Mouse (Mus musculus) left cerebral cortex, postnatal 14 days (tissue): ENCODE measurements around the gene Arl15. TPM values are rescaled to one million over a fixed set of nuclear protein-coding genes. Genes with fewer than 3 reads are reported as not detected.

Experiments used
- DNase-seq, 2 experiments: peaks; one replicate each; pipeline ENCODE4 v3.0.0; 2021 to 2022; ENCODE audit warnings: low spot score in 2 of 2, mixed read lengths in 1 of 2
- intact Hi-C: fragments of 180-260 bp; cut with DNase I; formaldehyde crosslinking; loops from one replicate; pipeline ENCODE4 v1.15.1; 2025
- total RNA-seq, 2 experiments: library from RNA; stranded (reverse); gene quantifications; 2 replicates each; pipeline ENCODE4 v1.2.3; 2021

Gene Arl15
- total RNA-seq, 2 experiments from 2014 or later: 40.5 to 41.8 TPM

DNA sequence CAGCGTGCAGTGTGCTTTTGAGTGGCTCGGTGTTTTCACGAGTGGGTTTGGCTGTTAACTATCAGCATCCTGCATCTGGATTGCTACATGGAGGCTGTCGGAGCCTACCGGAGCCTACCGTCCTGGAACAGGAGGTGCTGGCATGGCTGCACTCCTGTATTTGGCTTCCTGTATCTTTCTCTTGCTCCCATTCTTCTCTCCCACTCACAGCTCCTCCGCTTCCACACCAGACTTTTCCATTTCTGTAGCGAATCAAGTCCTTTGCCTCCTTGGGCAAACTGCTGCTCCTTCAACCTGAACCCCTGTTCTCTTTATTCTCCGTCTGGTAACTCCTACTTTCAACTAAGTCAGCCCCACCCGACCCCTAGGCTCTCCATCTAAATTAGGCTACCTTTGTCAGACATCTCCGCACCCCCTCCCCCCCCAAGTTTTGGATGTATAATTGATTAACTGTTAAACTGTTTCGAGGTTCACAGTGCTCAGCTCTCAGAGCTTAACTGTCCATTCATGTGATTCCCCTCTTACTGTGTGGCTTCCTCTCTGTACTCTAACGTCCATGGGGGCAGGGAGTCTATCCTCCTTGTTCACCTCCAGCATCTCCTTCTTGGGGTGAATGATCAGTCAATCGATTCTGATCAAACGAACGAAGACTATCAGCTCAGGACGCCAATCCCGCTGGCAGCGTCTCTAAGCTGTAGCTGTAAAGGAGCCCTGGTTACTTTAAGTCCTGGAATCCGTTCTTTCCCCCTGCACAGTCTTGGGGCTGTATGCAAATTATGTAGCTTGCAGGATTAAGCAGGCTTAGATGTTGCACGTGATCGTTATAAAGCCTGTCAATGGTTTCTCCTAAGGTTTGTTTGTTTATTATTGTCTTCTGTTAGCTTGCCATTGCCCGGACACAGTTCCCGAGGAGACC is 95.1 kb downstream of the Arl15 start:
- intact Hi-C loops: loop anchor here (10.0 kb wide), 1 partner anchor 185 kb away; no protein-coding TSS in a partner anchor
- DNase-seq: no peak

DNA sequence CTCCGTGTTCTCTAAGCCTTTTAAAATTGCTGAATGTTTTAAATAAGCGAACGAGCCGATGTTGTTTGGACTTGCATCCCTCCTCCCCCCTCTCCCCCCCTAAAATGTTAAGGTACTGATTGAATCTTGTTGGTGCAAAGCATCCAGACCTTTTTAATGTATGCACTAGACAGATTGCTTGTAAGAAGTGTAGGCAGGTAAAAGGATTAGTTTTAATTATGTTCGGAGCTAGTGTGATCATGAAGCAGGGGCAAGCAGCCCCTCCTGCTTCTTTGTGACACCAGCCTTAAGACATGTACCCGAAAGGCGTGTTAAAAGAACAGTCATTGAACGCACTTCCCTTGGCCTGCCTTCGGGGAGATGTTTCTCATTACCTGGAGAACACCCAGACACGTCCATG is 102.4 kb downstream of the Arl15 start:
- intact Hi-C loops: no loop called here
- no peak for DNase-seq

DNA sequence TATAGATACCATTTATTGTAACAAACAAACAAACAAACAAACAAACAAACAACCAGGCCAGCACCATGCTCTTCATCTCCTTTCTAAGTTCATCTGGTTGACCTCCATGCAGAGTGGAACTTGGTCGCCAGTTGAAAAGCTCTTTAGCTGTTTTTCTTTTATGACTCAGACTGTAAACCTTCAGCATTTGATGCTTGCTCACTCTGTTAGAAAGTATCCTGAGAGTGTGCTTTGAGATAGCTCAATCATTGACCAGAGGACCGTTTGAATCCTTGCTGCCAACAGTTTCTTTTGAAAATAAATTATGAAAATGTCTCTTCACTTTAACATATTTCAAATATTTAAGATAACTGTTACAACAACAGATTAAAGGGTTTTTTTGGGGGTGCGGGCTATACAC is 103.2 kb downstream of the Arl15 start:
- no peak for DNase-seq
- intact Hi-C loops: no loop called here

DNA sequence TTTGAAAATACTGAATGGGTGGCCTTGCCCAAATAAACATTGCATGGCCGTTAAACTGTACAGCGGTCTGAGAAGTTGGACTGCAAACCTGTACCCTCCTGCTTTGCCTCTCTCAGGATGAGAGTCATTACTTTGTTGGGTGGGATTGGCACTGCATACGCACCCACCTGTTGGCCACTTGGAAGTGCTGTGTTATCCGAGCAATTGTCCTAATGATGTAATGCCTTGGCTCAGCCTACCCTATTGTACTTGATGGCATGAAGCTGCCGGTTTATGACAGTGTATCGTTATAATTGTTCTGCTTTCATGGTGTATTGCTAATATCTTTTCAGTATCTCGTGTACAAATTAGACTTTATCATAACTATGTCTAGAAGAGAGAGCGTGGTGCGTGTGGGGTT is 103.6 kb downstream of the Arl15 start:
- intact Hi-C loops: no loop called here
- no peak for DNase-seq

DNA sequence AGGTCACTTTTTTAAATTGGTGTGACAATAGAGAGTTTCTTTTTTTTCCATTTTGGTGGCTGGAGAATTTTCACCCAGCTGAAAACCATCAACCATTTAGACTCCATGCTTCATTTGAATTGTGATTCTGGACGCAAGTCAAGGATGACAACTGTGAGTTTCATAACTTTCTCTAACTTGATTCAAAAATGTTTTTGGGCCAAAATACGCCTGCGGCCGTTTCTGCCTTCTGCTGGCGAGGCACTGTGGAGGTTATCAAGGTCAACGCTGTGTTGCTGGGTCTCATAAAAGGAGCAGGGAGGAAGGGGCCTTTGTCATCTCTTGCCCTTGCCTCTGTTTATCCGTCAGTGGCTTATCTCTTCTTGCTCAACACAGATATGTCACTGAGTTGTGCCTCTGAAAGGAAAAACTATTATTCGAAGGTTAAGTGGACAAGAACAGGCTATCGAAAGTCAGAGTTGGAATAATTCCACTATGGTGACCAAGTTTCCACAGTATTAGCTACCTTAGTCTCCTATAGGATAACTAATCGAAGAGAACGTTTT is 106.8 kb downstream of the Arl15 start:
- no peak for DNase-seq
- intact Hi-C loops: no loop called here

DNA sequence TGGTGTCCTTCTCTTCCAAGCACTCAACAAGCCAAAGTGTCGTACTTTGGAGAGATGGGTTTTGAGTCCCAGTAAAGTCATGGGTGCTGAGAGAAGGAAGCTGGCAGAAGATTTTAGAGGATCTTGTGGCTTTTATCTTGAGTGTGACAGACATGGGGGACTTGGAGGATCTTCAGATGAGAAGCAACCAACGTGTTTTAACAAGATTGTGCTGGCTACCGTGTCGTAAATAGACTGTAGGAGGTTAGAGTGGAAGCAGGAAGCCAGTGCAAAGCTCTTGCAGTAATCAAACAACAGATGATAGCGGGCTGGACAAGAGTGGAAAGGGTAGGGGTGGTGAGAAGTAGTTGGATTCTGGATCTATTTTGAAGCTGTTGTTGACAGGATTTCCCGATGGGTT is 109.0 kb downstream of the Arl15 start:
- DNase-seq: no peak
- intact Hi-C loops: no loop called here

DNA sequence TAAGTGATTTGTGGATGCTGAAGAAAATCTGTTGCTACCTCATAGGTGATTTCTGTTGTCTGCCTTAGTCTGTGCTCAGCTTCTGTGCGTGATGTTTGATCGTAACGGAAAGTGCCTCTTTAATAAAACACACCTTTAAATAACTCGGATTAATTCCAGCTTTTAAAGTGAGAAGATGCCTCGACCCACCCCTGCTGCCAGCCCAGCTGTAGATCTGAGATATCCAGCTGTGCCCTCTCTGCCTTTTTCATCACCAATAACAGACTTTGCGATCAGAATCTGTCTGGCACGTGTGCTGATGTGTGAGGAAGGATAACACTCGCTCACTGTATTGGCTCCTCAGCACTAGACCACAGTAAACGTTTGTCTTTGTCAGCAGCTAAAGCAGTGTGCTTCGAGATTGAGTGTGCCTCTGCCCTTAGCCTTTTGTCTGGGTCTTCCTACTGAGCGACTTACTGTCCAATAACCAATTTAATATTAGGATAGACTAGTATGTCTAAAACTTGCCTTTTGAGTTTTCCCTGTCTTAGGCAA is 117.7 kb downstream of the Arl15 start:
- no peak for DNase-seq
- intact Hi-C loops: no loop called here

DNA sequence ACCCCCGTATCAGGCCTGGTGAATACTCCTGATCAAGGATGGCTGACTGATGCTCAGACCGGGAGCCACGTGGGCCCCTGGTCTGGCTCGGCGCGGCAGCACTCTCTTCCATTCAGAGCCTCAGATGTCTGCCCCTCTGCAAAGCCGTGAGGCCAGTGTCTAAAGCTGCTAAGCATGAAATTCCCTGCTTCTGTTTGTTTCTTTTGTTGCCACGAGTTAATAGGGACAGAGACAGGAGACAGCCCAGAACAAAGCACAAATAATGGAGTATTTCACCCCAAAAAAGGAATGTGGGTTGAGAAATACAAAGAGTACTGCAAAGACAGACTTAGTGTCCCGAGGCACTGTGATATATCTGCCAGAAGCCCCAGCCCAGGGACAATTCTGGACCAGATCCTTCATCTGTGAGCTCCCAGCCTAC is 120.3 kb downstream of the Arl15 start:
- DNase-seq: no peak

DNA sequence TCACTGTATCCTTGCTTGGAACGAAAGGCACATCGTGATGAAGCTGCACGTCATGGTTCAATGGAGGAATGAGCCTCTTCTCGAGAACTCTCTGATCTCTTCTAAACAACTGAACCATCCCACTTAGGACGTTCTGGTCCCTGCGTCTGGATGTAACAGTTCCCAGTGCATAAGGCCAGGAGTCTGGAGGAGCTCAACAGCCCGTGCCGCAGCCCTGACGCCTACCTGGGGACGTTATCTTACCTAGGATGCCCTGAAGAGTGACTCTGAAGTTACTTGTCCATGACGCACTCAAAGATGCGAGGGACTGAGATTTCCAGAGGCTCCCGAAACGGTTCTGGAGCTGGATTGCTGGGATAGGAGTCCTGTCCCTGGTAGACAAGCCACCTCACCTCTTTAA is 121.4 kb downstream of the Arl15 start:
- intact Hi-C loops: no loop called here
- no peak for DNase-seq

More for the DNA sequence above, 120.3 kb downstream of the Arl15 start:
- intact Hi-C loops: no loop called here

DNA sequence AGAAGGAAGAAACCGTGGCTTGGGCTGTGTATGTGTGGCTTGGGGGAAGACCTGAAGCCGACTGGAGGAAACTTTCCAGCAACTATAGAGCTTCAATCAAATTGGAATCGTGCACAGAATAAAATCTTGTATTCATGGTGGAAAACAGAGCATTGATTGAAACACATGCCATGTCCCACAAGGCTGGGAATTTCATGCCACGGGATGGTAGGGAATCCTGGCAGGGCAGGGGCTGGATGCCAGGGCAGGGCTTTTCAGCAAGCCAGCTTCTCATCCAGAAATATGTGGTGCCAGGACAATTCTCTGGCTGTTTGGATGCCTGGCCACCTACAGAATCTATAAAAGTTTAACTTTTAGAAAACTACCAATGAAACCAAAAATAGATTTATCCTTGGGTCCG is 122.5 kb downstream of the Arl15 start:
- DNase-seq: no peak

DNA sequence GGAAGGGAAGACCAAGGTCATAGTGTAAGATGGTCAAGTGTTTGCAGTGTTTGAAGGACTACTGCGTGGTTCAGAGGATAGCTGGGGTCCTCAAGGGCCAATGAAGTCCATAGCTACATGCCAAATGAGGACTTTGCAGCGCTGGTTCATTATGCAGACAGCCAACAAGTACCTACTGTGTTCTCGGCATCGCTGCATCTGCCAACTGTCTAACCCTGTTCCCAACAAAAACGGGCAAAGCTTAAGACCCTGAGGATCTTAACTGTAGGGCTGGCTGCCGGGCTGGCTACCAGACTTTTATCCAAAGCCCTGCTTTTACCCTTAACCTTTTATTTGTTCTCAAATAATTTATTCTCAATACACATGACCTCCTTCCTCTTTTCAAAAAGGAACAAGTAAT is 123.1 kb downstream of the Arl15 start:
- no peak for DNase-seq
- intact Hi-C loops: no loop called here

More for the DNA sequence above, 122.5 kb downstream of the Arl15 start:
- intact Hi-C loops: no loop called here

DNA sequence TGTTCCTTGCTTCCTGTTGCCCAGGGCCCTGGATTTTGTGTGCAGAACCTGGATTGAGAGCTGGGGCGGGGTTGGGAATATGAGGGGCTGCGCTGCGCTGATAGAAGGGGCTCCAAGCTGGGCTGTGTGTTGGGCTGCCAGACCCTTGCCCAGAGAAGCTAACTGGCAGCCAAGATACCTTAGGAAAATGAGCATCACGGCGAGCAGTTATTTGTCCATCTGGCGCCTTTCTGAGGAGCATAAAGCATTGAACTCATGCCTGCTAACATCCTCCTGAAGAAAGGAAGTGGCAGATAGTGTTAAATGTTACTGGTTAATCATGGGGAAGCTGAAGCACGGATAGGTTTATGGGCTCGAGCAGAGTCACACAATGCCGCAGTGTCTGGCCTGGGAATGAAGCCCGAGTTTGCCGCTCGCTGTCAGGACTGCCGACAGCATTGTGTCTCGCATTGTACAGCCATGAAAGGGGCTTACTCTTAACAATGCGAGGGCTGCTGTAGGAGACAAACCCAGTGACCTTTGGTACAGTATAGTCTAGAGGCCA is 123.6 kb downstream of the Arl15 start:
- intact Hi-C loops: no loop called here
- DNase-seq: no peak

DNA sequence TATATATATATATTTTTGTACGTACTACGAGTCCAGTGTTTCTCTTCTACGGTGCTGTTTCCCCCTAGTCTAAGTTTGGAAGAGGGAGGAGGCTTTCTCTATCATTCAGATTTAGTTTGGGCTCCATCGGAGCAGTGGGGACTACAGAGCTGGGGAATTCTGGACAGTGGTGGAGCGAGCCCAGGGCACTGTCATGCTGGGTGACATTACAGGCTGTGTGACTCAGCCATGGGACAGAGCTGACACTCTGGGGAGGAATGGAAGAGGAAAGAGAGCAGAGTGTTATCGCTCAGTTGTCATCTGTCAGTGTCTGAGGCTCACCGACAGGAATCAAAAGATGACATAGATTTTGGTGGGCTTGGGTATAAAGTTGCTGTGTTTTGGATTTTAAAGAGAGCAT is 124.4 kb downstream of the Arl15 start:
- DNase-seq: no peak
- intact Hi-C loops: no loop called here

DNA sequence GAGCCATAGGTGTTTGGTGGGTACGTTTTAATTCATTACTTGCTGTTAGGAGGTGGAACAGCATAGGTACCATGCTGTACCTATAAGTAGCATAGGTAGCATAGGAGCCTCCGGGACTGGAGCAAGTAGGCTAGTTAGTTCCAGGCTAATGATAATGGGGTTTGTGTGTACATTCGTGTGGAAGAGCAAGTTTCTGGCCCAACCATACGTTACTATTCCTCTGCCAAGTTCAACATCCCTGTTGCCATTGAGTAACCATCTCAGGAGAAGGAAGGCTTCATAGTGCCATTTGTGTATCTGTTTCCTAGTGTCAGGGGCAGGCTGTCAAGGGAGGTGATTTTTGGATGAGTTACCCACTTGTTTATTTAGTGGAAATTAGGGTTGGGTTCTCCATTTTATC is 141.4 kb downstream of the Arl15 start:
- DNase-seq: no peak
- intact Hi-C loops: no loop called here

DNA sequence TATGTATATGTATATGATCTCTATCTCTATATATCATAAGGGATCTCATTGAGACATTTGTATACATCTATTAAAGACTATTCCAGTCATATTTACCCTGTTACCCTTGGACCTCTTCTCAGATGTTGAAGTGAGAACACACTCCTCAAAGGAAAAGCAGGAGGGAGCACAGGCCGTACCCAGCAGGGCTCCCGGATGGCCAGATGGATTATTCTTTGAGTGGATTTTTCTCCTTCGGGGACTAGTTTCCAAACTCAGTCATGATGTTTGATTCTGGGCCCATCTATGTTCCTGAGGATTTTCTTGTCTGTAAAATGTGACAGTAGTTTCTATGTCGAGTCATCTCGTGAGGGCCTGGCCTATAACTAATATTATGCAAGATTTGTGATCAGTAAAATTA is 142.9 kb downstream of the Arl15 start:
- intact Hi-C loops: no loop called here
- DNase-seq: no peak

DNA sequence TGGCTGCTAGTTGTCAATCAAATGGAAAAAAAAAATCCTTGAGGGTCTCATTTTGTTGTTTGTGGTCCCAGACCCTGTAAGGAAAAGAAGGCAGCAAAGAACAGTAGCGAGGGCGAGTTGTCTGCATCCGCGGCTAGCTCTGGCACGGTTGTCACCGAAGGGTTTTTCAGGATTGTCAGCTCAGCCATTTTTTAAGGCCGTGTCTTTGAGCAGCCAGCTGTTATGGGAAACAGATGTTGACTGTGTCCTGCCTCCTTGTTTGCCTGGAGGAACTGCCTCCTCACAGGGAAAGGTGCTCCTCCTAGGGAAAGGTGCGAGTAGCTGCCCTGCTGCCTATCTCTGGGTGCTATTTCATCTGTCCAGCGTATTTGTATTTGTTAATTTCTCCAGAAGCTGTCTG is 144.3 kb downstream of the Arl15 start:
- DNase-seq: no peak
- intact Hi-C loops: no loop called here

DNA sequence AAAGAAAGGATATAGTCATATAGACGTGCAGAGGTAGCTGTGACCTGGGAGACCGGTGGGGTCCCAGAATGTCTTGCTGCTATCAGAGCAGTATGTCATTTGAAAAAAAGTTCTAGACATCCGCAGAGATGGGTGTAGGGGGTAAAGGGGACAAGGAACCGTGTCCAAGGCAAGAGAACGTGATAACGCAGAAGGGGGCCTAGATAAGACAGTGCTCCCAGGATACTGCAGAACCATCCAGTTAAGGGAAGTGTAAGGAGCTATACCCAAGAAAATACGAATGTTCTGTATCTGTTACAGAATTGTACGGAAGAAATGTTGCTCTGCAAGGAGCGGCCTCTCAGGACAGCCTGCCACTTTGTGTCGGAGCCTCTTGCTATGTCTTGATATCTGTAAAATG is 144.8 kb downstream of the Arl15 start:
- intact Hi-C loops: no loop called here
- DNase-seq: no peak

DNA sequence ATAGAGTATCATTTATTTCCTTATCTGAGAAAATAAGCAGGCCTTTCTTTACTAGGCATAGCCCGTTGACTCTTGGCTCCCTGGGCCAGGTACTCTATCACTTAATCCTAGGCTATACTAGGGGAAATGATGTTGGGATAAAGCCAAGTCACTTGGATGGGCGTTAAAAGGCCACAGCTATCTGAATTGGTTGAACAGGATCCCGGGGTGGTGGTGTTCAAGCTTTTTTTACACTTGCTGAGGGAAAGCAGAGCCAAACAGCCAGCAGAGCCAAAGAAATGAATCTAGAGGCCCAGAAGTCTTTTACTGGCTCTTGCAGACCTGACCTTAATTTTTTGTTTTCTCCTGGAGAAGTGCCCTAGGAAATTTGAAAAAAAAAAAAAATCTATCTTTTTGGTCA is 145.4 kb downstream of the Arl15 start:
- no peak for DNase-seq
- intact Hi-C loops: no loop called here

DNA sequence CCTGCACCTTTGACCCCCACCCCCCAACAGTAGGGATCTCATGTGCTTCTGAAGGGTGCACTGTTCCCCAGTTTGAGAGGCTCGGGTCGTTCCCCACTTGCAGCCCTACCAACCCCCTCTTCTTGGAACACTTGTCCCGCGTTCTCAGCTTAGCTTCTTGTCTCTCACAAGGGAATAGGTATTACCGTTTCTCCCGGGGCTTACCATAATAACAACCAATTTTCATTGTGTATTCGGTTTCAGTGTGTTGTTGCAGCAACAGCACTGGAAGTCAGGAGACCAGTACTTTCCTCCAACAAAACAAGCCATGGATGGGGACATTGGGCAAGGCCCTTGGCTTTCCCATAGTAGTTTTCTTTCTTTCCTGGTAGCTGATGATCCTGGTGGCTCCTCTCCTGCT is 145.8 kb downstream of the Arl15 start:
- DNase-seq: no peak
- intact Hi-C loops: no loop called here

DNA sequence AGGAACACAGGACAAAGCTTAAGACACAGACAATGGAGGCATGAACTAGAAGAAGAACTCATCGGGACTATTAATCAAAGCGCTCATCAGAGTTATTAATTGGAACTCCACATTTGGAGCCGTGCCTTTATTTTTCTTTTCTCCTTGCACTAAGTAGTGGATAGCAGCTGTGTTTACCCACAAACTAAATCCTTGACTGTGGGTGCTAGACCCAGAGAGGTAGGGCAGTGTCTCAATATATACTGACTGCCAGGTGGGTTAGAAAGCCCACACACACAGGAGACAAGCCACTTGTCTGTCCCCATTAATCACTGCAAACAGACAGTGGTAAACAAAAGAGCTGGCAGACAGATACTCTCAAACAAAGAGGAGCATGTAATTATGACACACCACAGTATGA is 147.6 kb downstream of the Arl15 start:
- intact Hi-C loops: no loop called here
- no peak for DNase-seq

DNA sequence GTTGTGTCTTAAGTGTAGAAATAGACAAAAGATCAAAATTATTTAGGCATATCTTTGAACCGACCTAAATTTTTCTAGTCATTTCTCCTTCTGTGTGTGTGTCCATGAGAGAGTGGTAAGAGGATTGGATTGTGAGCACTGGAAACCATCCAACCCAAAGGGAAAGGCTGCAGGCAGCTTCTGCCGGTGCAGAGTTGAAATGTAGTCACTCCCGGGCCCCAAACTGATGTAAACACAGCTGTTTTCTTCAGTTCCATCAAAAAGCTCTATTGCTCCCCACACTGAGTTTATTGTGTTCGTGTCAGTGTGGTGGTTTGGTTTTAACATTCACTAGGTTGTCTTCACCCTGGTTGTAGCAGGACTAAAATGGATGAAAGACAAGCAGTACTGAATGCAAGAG is 153.2 kb downstream of the Arl15 start:
- intact Hi-C loops: no loop called here
- no peak for DNase-seq
